Mouse (Mus musculus) megakaryocyte, embryonic 14.5 days (primary cell): ENCODE data around the gene Gpr15. TPM values are rescaled to one million over a fixed set of nuclear protein-coding genes. Genes with fewer than 3 reads are reported as not detected.
A peak's percentile ranks its signal among the peaks of the same experiment; 100 is the strongest.

Experiments
- H3K27me3 ChIP-seq: replicated peaks from 2 replicates; pipeline ENCODE3; 2012; ENCODE audit warnings: inconsistent platforms
- H3K36me3 ChIP-seq: replicated peaks from 2 replicates; pipeline ENCODE3; 2012; ENCODE audit warnings: low read length, inconsistent platforms, mixed read lengths
- H3K4me1 ChIP-seq: 2 replicates; pipeline ENCODE4 v1.6.1; 2012; ENCODE audit warnings: inconsistent platforms
- H3K4me3 ChIP-seq: replicated peaks from 2 replicates; pipeline ENCODE3; 2012; ENCODE audit warnings: moderate library complexity, mild to moderate bottlenecking, inconsistent platforms
- H3K9me3 ChIP-seq: 2 replicates; pipeline ENCODE4 v1.6.1; 2012; ENCODE audit warnings: inconsistent platforms
- FLI1 ChIP-seq: IDR thresholded peaks from 2 replicates; pipeline ENCODE4 v1.6.1; 2012; ENCODE audit warnings: low read length, inconsistent platforms, mixed read lengths
- GATA1 ChIP-seq: IDR thresholded peaks from 3 replicates; pipeline ENCODE4 v1.6.1; 2012; ENCODE audit warnings: mixed read lengths, low read length, inconsistent platforms, borderline replicate concordance
- polyA plus RNA-seq: library from polyadenylated mRNA; stranded (reverse); fragments of >175 nt; gene quantifications from 2 replicates; pipeline ENCODE4 v1.2.3, GENCODE M21; 2012; ENCODE audit warnings: low replicate concordance; ENCODE audit not compliant: insufficient read depth

Gpr15 gene
- polyA plus RNA-seq, 1 experiment = not detected

DNA sequence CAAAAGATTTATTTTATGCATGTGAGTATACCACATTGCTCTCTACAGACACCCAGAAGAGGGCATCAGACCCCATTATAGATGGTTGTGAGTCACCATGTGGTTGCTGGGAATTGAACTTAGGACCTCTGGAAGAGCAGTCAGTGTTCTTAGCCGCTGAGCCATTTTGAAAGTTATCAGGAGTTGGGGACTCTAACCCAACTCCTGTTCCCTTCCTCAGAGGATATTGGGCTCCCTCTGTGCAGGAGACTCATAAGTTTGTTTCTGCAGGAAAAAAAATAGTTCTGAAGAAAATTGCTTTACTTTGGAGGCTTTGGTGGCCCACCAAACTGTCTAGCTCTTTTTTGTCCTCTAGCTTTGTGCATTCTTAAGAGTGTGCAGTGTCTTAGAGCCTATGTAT, 30.3 kb downstream of the Gpr15 start:
- no peaks in the 10 kb centered on the region for H3K27me3 ChIP-seq
- H3K4me1 ChIP-seq = peaks cover 28% of the 10 kb centered on the region
- no peak overlapping the region for H3K4me3 ChIP-seq
- TF ChIP-seq GATA1 (no peak), FLI1 (no peak)
- H3K36me3 ChIP-seq = no peaks in the 10 kb centered on the region
- H3K9me3 ChIP-seq = no peaks in the 10 kb centered on the region

- no peaks in the 10 kb centered on the region for H3K9me3 ChIP-seq
- H3K27me3 ChIP-seq = no peaks in the 10 kb centered on the region
- H3K4me3 ChIP-seq = peak overlapping the region; percentile 78
- TF ChIP-seq GATA1 = no peak
- TF ChIP-seq FLI1 = no peak
- peaks cover 32% of the 10 kb centered on the region for H3K4me1 ChIP-seq
- peaks cover 15% of the 10 kb centered on the region for H3K36me3 ChIP-seq
These were observed 33.0 kb downstream of the Gpr15 start for GRCm38 (mm10) chr16:58685548-58686537.

DNA sequence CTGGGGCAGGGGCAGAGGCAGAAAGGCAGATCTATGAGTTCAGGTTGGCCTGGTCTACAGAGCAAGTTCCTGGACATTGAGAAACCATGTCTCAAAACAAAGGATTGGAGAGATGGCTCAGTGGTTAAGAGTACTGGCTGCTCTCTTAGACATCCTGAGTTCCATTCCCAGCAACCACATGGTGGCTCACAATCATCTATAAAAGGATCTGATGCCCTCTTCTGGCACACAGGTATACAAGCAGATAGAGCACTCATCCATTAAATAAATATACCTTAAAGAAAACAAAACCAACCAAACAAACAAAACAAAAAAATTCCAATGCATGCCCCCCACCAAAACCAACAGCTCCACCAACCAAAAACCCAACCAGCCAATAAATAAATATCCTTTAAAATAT, 34.3 kb downstream of the Gpr15 start:
- peaks cover 21% of the 10 kb centered on the region for H3K4me1 ChIP-seq
- no peaks in the 10 kb centered on the region for H3K9me3 ChIP-seq
- no peak overlapping the region for H3K4me3 ChIP-seq
- no peaks in the 10 kb centered on the region for H3K27me3 ChIP-seq
- peaks cover 24% of the 10 kb centered on the region for H3K36me3 ChIP-seq
- TF ChIP-seq FLI1 = no peak
- no peak for TF ChIP-seq GATA1

GRCm38 (mm10) chr16:58683911-58684310, 35.0 kb downstream of the Gpr15 start:
- no peak overlapping the region for H3K4me3 ChIP-seq

GRCm38 (mm10) chr16:58682870-58683269, 36.0 kb downstream of the Gpr15 start:
- Histone ChIP-seq H3K27me3 (no peaks in the 10 kb centered on the region), H3K4me3 (no peak overlapping the region), H3K9me3 (no peaks in the 10 kb centered on the region), H3K36me3 (peaks cover 37% of the 10 kb centered on the region), H3K4me1 (peaks cover 20% of the 10 kb centered on the region)
- TF ChIP-seq GATA1 (no peak), FLI1 (no peak)

More at GRCm38 (mm10) chr16:58683911-58684310, 35.0 kb downstream of the Gpr15 start:
- TF ChIP-seq FLI1 (no peak), GATA1 (no peak)
- Histone ChIP-seq H3K4me1 (peaks cover 14% of the 10 kb centered on the region), H3K27me3 (no peaks in the 10 kb centered on the region), H3K9me3 (no peaks in the 10 kb centered on the region), H3K36me3 (peaks cover 27% of the 10 kb centered on the region)

GRCm38 (mm10) chr16:58682046-58682445, 36.8 kb downstream of the Gpr15 start:
- TF ChIP-seq FLI1 (no peak), GATA1 (no peak)
- H3K4me3 ChIP-seq = no peak overlapping the region
- no peaks in the 10 kb centered on the region for H3K9me3 ChIP-seq
- peaks cover 45% of the 10 kb centered on the region for H3K36me3 ChIP-seq
- no peaks in the 10 kb centered on the region for H3K27me3 ChIP-seq
- peaks cover 28% of the 10 kb centered on the region for H3K4me1 ChIP-seq

DNA sequence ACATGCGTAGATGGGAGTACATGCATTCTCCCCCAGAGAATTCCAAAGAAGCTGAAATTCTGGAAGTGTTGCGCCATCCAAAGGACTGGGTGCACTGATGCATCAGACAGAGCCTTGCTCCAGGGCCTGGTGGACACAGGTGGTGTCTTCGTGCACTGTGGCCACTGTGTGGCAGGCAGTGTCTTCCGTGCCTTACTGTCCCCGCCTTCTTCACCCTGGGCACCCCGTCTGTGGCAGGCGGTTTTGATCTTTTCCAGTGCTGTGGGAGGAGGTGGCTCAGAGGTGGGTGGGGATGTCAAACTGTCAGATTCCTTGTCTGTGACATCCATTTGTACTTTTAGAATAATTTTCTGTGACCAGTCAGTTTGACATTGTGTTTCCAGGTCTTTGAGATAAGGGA, 40.2 kb downstream of the Gpr15 start:
- H3K4me3 ChIP-seq = peak overlapping the region; percentile 33
- no peaks in the 10 kb centered on the region for H3K27me3 ChIP-seq
- H3K36me3 ChIP-seq = peaks cover 77% of the 10 kb centered on the region
- TF ChIP-seq FLI1 (no peak), GATA1 (no peak)
- H3K9me3 ChIP-seq = no peaks in the 10 kb centered on the region
- peaks cover 39% of the 10 kb centered on the region for H3K4me1 ChIP-seq

DNA sequence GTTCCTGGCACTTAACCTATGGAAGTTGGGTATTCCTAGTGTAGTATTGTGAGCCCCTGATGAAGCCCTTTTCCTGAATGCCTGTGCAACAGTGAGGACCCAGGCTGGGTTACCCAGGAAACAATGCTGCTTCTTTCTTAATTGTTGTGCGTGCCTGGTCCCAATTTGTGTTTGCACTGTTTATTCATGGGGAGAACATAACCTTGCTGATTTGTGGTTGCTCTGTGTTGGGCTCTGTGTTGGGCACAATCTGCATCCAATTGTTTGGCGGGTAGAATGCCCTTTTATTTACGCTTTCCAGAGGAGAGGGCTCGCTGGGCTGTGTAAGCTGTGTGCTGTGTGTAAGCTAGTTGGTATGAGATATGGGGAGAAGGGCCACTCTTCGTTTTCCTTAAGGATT, 41.4 kb downstream of the Gpr15 start:
- Histone ChIP-seq H3K4me1 (peaks cover 34% of the 10 kb centered on the region), H3K27me3 (no peaks in the 10 kb centered on the region), H3K4me3 (no peak overlapping the region), H3K9me3 (no peaks in the 10 kb centered on the region), H3K36me3 (peaks cover 87% of the 10 kb centered on the region)
- no peak for TF ChIP-seq FLI1
- no peak for TF ChIP-seq GATA1

DNA sequence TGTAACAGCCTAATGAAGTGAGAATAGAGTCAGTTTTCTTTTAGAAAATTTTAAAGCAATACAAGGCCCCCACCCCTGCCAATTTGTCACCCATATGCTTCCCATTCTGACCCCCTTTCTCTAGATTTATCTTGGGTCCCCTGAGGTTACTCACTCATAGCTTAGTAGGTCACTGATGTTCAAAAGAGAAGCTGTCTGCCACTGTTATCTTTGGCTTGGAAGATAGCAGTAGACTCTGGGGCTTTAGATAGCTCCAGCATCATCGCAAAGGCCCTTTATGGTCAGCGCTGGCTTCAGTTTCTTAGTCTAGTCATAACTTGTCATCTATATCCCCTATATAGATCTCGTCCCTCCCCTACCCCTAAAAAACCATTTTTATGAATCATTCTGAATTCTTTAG, 42.2 kb downstream of the Gpr15 start:
- H3K4me3 ChIP-seq = no peak overlapping the region
- H3K9me3 ChIP-seq = no peaks in the 10 kb centered on the region
- no peak for TF ChIP-seq FLI1
- no peak for TF ChIP-seq GATA1
- H3K27me3 ChIP-seq = no peaks in the 10 kb centered on the region
- peaks cover 41% of the 10 kb centered on the region for H3K4me1 ChIP-seq
- peaks cover 85% of the 10 kb centered on the region for H3K36me3 ChIP-seq

- Histone ChIP-seq H3K9me3 (no peaks in the 10 kb centered on the region), H3K4me1 (peaks cover 45% of the 10 kb centered on the region), H3K27me3 (no peaks in the 10 kb centered on the region), H3K4me3 (no peak overlapping the region), H3K36me3 (peaks cover 81% of the 10 kb centered on the region)
- TF ChIP-seq GATA1 = no peak
- no peak for TF ChIP-seq FLI1
These were observed 42.7 kb downstream of the Gpr15 start for GRCm38 (mm10) chr16:58676156-58676555.
